Comparison of ENCODE assay signal across 8 mouse cellular contexts in the genomic region with DNA sequence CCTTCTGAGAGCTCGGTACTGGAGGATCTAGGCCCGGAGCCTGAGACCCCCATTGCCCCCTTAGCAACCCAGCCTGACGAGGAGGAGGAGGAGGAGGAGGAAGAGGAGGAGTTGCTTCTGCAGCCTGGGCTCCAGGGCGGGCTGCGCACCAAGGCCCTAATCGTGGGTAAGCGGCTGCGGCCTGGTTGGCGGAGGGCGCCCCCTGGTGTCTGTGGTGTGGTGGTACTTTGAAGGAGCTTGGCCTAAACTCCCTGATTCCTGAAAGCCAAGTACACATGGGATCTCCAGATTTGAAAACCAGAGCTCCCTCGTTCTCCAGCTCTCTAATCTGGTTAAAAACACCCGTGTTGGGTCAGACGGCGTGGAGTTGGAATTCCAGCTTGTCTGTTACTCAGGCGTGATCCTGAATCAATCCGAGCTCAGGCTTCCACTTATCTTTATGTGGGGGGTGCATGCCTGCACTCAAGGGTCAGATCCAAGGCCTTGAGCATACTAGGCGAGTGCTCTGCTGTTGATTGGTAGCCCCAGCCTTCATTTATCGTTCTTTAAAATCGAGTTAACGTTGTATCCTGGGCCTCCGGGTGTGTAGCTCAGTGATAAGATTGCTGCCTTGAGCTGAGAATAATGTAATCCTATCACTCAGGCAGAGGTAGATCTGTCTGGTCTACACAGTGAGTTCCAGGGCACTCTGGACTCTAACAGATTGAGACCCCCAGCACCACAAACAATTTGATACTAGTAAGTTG. TPM values are rescaled to one million over a fixed set of nuclear protein-coding genes. Genes with fewer than 3 reads are reported as not detected.
DNase-seq lines count a peak whose midpoint lies in the region; ATAC-seq and TF ChIP-seq lines count a peak whose summit lies in the region.

No protein-coding gene starts in this region.

- peak; percentile 57 for ATAC-seq in hindbrain, postnatal 0 days
- peak; percentile 80 for ATAC-seq in megakaryocyte-erythroid progenitor cell, adult 5-6 weeks (replicated peaks; ENCODE audit: low FRiP score, low TSS enrichment, poor library complexity, severe bottlenecking)

- peaks cover 13% of the 10 kb centered on the region for H3K4me1 ChIP-seq in hindbrain, postnatal 0 days (ENCODE audit: insufficient read depth, low read length)

- intact Hi-C loops in gastrocnemius, adult 2 months (cut with DNase I): loop anchor here (1.0 to 2.0 kb wide), 2 partner anchors 38 to 135 kb away; no protein-coding TSS in a partner anchor
- intact Hi-C loops in left cerebral cortex, postnatal 14 days (cut with DNase I): loop anchor here (5.0 kb wide), 1 partner anchor 137 kb away; no protein-coding TSS in a partner anchor

- H3K27me3 ChIP-seq in hindbrain, postnatal 0 days (ENCODE audit: insufficient read depth, low read length): no peaks in the 10 kb centered on the region

- TF ChIP-seq CTCF in gastrocnemius, adult 2 months (IDR thresholded peaks at IDR 0.05): peak; percentile 99
- peak; percentile 93 for TF ChIP-seq CTCF in hindbrain, postnatal 0 days (IDR thresholded peaks at IDR 0.05; ENCODE audit: low read depth)

- 31% methylated on average over 20 of the region's 21 CpGs for WGBS in hindbrain, postnatal 0 days

- H3K9me3 ChIP-seq in hindbrain, postnatal 0 days (ENCODE audit: low read length): no peaks in the 10 kb centered on the region

- peaks cover 3% of the 10 kb centered on the region; the same call in 1 of the 2 replicates for H3K36me3 ChIP-seq in hindbrain, postnatal 0 days (ENCODE audit: insufficient read depth, low read length)

- no peak overlapping the region for H3K4me2 ChIP-seq in hindbrain, postnatal 0 days (ENCODE audit: low read depth, low read length)

- H3K9ac ChIP-seq in hindbrain, postnatal 0 days (replicated peaks; ENCODE audit: low read length): 0 out of 2 replicates have a peak overlapping the region, but pooled peaks have one; percentile 5

- peak overlapping the region; percentile 45 for H3K4me3 ChIP-seq in gastrocnemius, adult 2 months
- no peak overlapping the region for H3K4me3 ChIP-seq in hindbrain, postnatal 0 days (ENCODE audit: low read length)

- H3K27ac ChIP-seq in gastrocnemius, adult 2 months: peak overlapping the region; percentile 68
- H3K27ac ChIP-seq in hindbrain, postnatal 0 days: peak overlapping the region; percentile 16

- peak; percentile 91 for DNase-seq in ZHBTc4 (ENCODE audit: low read depth, low spot score)
- peak; percentile 89 for DNase-seq in cerebellum, postnatal 4 days (ENCODE audit: low spot score in 2 of 2)
- peak; percentile 93 for DNase-seq in gastrocnemius, adult 2 months
- peak; percentile 87 for DNase-seq in hindbrain, postnatal 0 days (ENCODE audit: low spot score)
- DNase-seq in left cerebral cortex, postnatal 14 days (ENCODE audit: low spot score in 2 of 2): peak; percentile 81 to 82
- peak; percentile 85 for DNase-seq in right cerebral cortex, postnatal 25 days
- DNase-seq in urinary bladder, postnatal 25 days (ENCODE audit: low spot score): peak; percentile 95

RNA-seq across cellular contexts. Expression of a gene that starts 5.7 kb away (rescaled TPM):
- total RNA-seq in gastrocnemius, adult 2 months (2021): 10 to 100 TPM; 13.2 to 16.2 TPM
- 31.3 and 33.2 TPM in 2 replicates for total RNA-seq in hindbrain, postnatal 0 days (2014; rRNA removed)
- 22.9 and 23.1 TPM in 2 replicates for polyA plus RNA-seq in hindbrain, postnatal 0 days (2015; fragmentation: Nextera tagmentation; extraction: Ambion mirVana)
- total RNA-seq in left cerebral cortex, postnatal 14 days (2021): 10 to 100 TPM; 30.1 to 32.1 TPM
- 132 and 133 TPM in 2 replicates for total RNA-seq in megakaryocyte-erythroid progenitor cell, adult 5-6 weeks (2014; fragmentation: Nextera tagmentation)
- total RNA-seq in megakaryocyte-erythroid progenitor cell, adult 5-6 weeks (2017): 51.3 and 68.8 TPM in 2 replicates

RNA-seq across cellular contexts. Expression of a gene that starts 8.6 kb away (rescaled TPM):
- 1 to 10 TPM; 3.9 to 7.9 TPM for total RNA-seq in gastrocnemius, adult 2 months (2021)
- total RNA-seq in hindbrain, postnatal 0 days (2014; rRNA removed): 32.0 and 34.3 TPM in 2 replicates
- 18.4 and 19.3 TPM in 2 replicates for polyA plus RNA-seq in hindbrain, postnatal 0 days (2015; fragmentation: Nextera tagmentation; extraction: Ambion mirVana)
- 10 to 100 TPM; 12.8 to 14.1 TPM for total RNA-seq in left cerebral cortex, postnatal 14 days (2021)
- 11.9 and 13.3 TPM in 2 replicates for total RNA-seq in megakaryocyte-erythroid progenitor cell, adult 5-6 weeks (2014; fragmentation: Nextera tagmentation)
- 1.0 and 2.3 TPM in 2 replicates for total RNA-seq in megakaryocyte-erythroid progenitor cell, adult 5-6 weeks (2017)

RNA-seq across cellular contexts. Expression of a gene that starts 12.8 kb away (rescaled TPM):
- under 1 TPM; 0.82 to 0.86 TPM for total RNA-seq in gastrocnemius, adult 2 months (2021)
- total RNA-seq in hindbrain, postnatal 0 days (2014; rRNA removed): 14.7 and 27.2 TPM in 2 replicates
- polyA plus RNA-seq in hindbrain, postnatal 0 days (2015; fragmentation: Nextera tagmentation; extraction: Ambion mirVana): 24.6 and 25.7 TPM in 2 replicates
- total RNA-seq in left cerebral cortex, postnatal 14 days (2021): 1 to 10 TPM; 5.1 TPM
- 27.0 and 32.4 TPM in 2 replicates for total RNA-seq in megakaryocyte-erythroid progenitor cell, adult 5-6 weeks (2014; fragmentation: Nextera tagmentation)
- total RNA-seq in megakaryocyte-erythroid progenitor cell, adult 5-6 weeks (2017): 15.0 and 26.4 TPM in 2 replicates

RNA-seq across cellular contexts. Expression of a gene that starts 23.3 kb away (rescaled TPM):
- total RNA-seq in gastrocnemius, adult 2 months (2021): 10 to 100 TPM; 73.0 to 78.4 TPM
- total RNA-seq in hindbrain, postnatal 0 days (2014; rRNA removed): 39.8 and 49.2 TPM in 2 replicates
- polyA plus RNA-seq in hindbrain, postnatal 0 days (2015; fragmentation: Nextera tagmentation; extraction: Ambion mirVana): 69.0 and 74.3 TPM in 2 replicates
- 10 to 100 TPM; 65.2 to 66.9 TPM for total RNA-seq in left cerebral cortex, postnatal 14 days (2021)
- total RNA-seq in megakaryocyte-erythroid progenitor cell, adult 5-6 weeks (2014; fragmentation: Nextera tagmentation): 107 and 160 TPM in 2 replicates
- 8.1 and 10.9 TPM in 2 replicates for total RNA-seq in megakaryocyte-erythroid progenitor cell, adult 5-6 weeks (2017)

RNA-seq across cellular contexts. Expression of a gene that starts 32.6 kb away (rescaled TPM):
- 1 to 10 TPM; 3.6 to 4.4 TPM for total RNA-seq in gastrocnemius, adult 2 months (2021)
- total RNA-seq in hindbrain, postnatal 0 days (2014; rRNA removed): 14.7 and 26.7 TPM in 2 replicates
- polyA plus RNA-seq in hindbrain, postnatal 0 days (2015; fragmentation: Nextera tagmentation; extraction: Ambion mirVana): 3.9 and 4.1 TPM in 2 replicates
- 10 to 100 TPM; 10.7 to 14.6 TPM for total RNA-seq in left cerebral cortex, postnatal 14 days (2021)
- total RNA-seq in megakaryocyte-erythroid progenitor cell, adult 5-6 weeks (2014; fragmentation: Nextera tagmentation): 71.8 and 74.8 TPM in 2 replicates
- total RNA-seq in megakaryocyte-erythroid progenitor cell, adult 5-6 weeks (2017): 18.4 and 19.8 TPM in 2 replicates
